Mouse (Mus musculus) olfactory bulb, adult 2 months (tissue): ENCODE data around the gene Agl. TPM values are rescaled to one million over a fixed set of nuclear protein-coding genes. Genes with fewer than 3 reads are reported as not detected.

Experiments
- H3K27ac ChIP-seq: fragments of 200-500 bp; 2 replicates; pipeline ENCODE4 v1.5.1; 2012; ENCODE audit warnings: low read depth, low read length; ENCODE audit not compliant: insufficient read depth
- H3K4me1 ChIP-seq: fragments of 200-500 bp; 2 replicates; pipeline ENCODE4 v1.6.1; 2012; ENCODE audit warnings: low read length; ENCODE audit not compliant: control insufficient read depth, insufficient read depth
- H3K4me3 ChIP-seq: fragments of 200-500 bp; 2 replicates; pipeline ENCODE4 v1.5.1; 2012; ENCODE audit warnings: mild to moderate bottlenecking, low read depth, low read length, moderate library complexity; ENCODE audit not compliant: insufficient read depth
- CTCF ChIP-seq: fragments of 200-500 bp; IDR thresholded peaks from 2 replicates; pipeline ENCODE4 v1.5.1; 2012; ENCODE audit warnings: low read depth, mild to moderate bottlenecking, low read length, moderate library complexity; ENCODE audit not compliant: insufficient read depth
- POLR2A ChIP-seq: fragments of 200-500 bp; IDR thresholded peaks from 2 replicates; pipeline ENCODE4 v1.6.1; 2012; ENCODE audit warnings: mild to moderate bottlenecking, low read depth, low read length, moderate library complexity; ENCODE audit not compliant: insufficient read depth
- WGBS: fragments of 180-500 bp; shearing (Covaris S2); methylation state at CpG from one replicate; pipeline ENCODE4 v1.1.7; 2018; 5-methylcytosine and 5-hydroxymethylcytosine counted together
- polyA plus RNA-seq: library from polyadenylated mRNA; stranded (reverse); fragments of >200 nt; gene quantifications from 2 replicates; pipeline ENCODE4 v1.2.4, GENCODE M21; 2012; ENCODE audit warnings: low replicate concordance; ENCODE audit not compliant: missing spikeins, insufficient read depth, insufficient read length

The Agl gene
- polyA plus RNA-seq, 1 experiment = not detected

- Histone ChIP-seq H3K4me1 (peaks cover 4% of the 10 kb centered on the region; the same call in 1 of the 2 replicates), H3K4me3 (no peak overlapping the region), H3K27ac (no peak overlapping the region)
- 84% methylated on average over 23 of the region's 23 CpGs for WGBS
- TF ChIP-seq POLR2A = no peak
- no peak for TF ChIP-seq CTCF
These were observed 28.9 kb upstream of the Agl start for GRCm38 (mm10) chr3:116836681-116837475.

- Histone ChIP-seq H3K27ac (no peak overlapping the region), H3K4me3 (peak overlapping the region; percentile 42), H3K4me1 (peaks cover 4% of the 10 kb centered on the region; the same call in 1 of the 2 replicates)
- 23% methylated on average over 21 of the region's 21 CpGs for WGBS
- TF ChIP-seq CTCF = no peak
These were observed 28.1 kb upstream of the Agl start for GRCm38 (mm10) chr3:116835770-116836680.

- Histone ChIP-seq H3K4me1 (peaks cover 4% of the 10 kb centered on the region; the same call in 1 of the 2 replicates), H3K4me3 (no peak overlapping the region), H3K27ac (no peak overlapping the region)
- WGBS = 51% methylated on average over 4 of the region's 4 CpGs
- TF ChIP-seq POLR2A = no peak
- TF ChIP-seq CTCF = no peak
These were observed 27.4 kb upstream of the Agl start for GRCm38 (mm10) chr3:116835350-116835749.

DNA sequence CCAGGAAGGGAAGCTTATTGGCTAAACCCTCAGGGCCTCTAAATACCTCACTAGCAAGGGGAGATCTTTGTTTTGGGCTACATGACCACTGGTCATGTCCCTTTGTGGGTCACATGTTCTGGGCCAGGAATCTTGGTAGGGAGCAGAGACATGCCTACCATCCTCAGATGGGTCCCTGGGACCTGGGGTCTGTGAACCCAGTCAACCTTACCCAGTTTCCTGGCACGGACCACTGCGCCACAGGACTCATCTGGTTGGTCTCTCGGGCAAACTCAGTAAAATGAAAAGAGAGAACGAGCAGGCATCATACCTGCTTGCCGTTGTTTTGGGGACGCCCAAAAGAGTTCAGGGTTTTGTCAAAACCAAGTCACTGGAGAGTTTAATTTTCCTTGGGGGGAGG is 26.3 kb upstream of the Agl start:
- Histone ChIP-seq H3K4me1 (peaks cover 4% of the 10 kb centered on the region; the same call in 1 of the 2 replicates), H3K27ac (no peak overlapping the region), H3K4me3 (no peak overlapping the region)
- TF ChIP-seq CTCF (no peak), POLR2A (no peak)
- WGBS = 95% methylated on average over 6 of the region's 6 CpGs

- peaks cover 4% of the 10 kb centered on the region; the same call in 1 of the 2 replicates for H3K4me1 ChIP-seq
- 92% methylated on average over 4 of the region's 4 CpGs for WGBS
- H3K27ac ChIP-seq = no peak overlapping the region
- TF ChIP-seq CTCF = no peak
- no peak for TF ChIP-seq POLR2A
- no peak overlapping the region for H3K4me3 ChIP-seq
These were observed 25.5 kb upstream of the Agl start for GRCm38 (mm10) chr3:116833491-116833890.

- TF ChIP-seq CTCF = no peak
- no peak for TF ChIP-seq POLR2A
- 79% methylated on average over 7 of the region's 7 CpGs for WGBS
- Histone ChIP-seq H3K27ac (no peak overlapping the region), H3K4me1 (peaks cover 4% of the 10 kb centered on the region; the same call in 1 of the 2 replicates), H3K4me3 (no peak overlapping the region)
These were observed 24.8 kb upstream of the Agl start for GRCm38 (mm10) chr3:116832526-116833310.

DNA sequence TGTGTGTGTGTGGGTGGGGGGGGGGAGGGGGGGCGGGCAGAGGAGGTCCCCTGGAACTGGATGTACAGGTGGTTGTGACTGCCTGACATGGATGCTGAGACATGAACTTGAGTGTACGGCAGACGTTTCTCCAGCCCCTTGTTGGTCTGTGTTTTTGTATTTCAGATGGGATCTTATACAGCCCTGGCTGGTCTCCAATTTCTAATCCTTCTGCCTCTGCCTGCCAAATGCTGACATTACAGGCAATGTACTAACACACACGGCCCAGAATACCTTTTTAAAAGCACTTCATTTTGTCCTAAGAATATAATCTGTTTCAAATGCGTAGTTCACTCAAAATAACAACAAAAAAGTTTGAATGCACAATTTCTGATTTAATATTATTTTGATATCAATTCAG is 23.4 kb upstream of the Agl start:
- TF ChIP-seq POLR2A (no peak), CTCF (no peak)
- no peak overlapping the region for H3K27ac ChIP-seq
- peaks cover 4% of the 10 kb centered on the region; the same call in 1 of the 2 replicates for H3K4me1 ChIP-seq
- WGBS = 49% methylated on average over 5 of the region's 5 CpGs
- H3K4me3 ChIP-seq = no peak overlapping the region

DNA sequence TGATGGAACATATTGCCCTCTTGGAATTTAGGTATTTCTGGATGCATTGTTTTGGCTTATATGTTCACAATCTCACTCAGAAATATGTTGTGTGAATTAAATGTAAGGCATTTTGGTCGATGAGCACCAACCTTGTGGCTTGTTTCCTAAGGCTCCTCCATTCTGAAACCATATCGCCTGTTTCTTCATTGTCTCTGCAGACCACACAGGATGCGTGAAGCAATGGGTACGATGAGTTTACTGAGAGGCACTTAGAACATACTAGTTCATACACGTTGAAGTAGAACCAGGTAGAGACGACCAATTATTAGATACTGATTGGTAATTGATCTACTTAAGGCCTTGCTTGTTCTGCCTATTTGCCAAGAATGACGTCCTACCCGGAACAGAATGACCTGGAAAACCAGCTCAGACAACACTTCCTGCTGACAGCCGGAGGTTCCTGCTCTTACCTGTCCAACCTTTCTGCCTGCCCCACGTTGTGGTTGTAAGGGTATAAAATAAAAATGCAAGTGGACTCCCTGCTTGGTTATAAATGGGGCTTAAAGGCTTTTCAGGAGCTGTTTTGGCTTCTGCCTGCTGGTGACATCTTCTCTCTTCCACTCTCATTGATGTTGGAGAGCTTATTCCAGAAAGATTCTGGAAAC is 21.4 kb upstream of the Agl start:
- H3K4me1 ChIP-seq = no peaks in the 10 kb centered on the region
- TF ChIP-seq CTCF (no peak), POLR2A (no peak)
- no peak overlapping the region for H3K4me3 ChIP-seq
- H3K27ac ChIP-seq = no peak overlapping the region
- WGBS = 88% methylated on average over 10 of the region's 10 CpGs
